Mouse (Mus musculus) common myeloid progenitor, adult 5-6 weeks (primary cell): Measurements from ENCODE around the gene Nubp2. TPM values are rescaled to one million over a fixed set of nuclear protein-coding genes. Genes with fewer than 3 reads are reported as not detected.

Experiments
- total RNA-seq: library from RNA; stranded (forward); fragments of 200-1000, 187-1606 nt; gene quantifications from 2 replicates; pipeline ENCODE4 v1.2.3, GENCODE M21; 2017

Nubp2 gene
- total RNA-seq, 1 experiment from 2014 or later = 45.6 TPM

Other genes starting within 250 kb of the Nubp2 start
- 1.3 and 1.4 TPM in 2 replicates for gene Slc9a3r2, start 236.0 kb downstream of the Nubp2 start, total RNA-seq
- gene Npw, start 227.9 kb downstream of the Nubp2 start, total RNA-seq = 0.27 and 1.4 TPM in 2 replicates
- 20.0 and 25.4 TPM in 2 replicates for gene Zfp598, start 216.7 kb downstream of the Nubp2 start, total RNA-seq
- gene Syngr3, start 196.4 kb downstream of the Nubp2 start, total RNA-seq = not detected in 2 replicates
- 30.9 and 44.6 TPM in 2 replicates for gene Gfer, start 190.2 kb downstream of the Nubp2 start, total RNA-seq
- 0.69 and 18.3 TPM in 2 replicates for gene Noxo1, start 190.1 kb downstream of the Nubp2 start, total RNA-seq
- gene Tbl3, start 178.7 kb downstream of the Nubp2 start, total RNA-seq = 43.3 and 46.1 TPM in 2 replicates
- not detected in 2 replicates for gene Rnf151, start 168.3 kb downstream of the Nubp2 start, total RNA-seq
- gene Rps2, start 168.2 kb downstream of the Nubp2 start, total RNA-seq = 1,725 and 1,907 TPM in 2 replicates
- 192 and 287 TPM in 2 replicates for gene Ndufb10, start 161.9 kb downstream of the Nubp2 start, total RNA-seq
- gene Rpl3l, start 158.5 kb downstream of the Nubp2 start, total RNA-seq = 0.50 TPM in 1 of 2 replicates, not detected in the other
- 41.2 and 41.7 TPM in 2 replicates for gene Msrb1, start 149.7 kb downstream of the Nubp2 start, total RNA-seq
- not detected in 2 replicates for gene Hs3st6, start 133.4 kb downstream of the Nubp2 start, total RNA-seq
- gene Meiob, start 82.1 kb downstream of the Nubp2 start, total RNA-seq = 0.55 TPM in 1 of 2 replicates, not detected in the other
- 21.5 and 26.7 TPM in 2 replicates for gene Hagh, start 46.2 kb downstream of the Nubp2 start, total RNA-seq
- gene Fahd1, start 36.0 kb downstream of the Nubp2 start, total RNA-seq = 24.6 and 25.9 TPM in 2 replicates
- gene Igfals, start 20.4 kb downstream of the Nubp2 start, total RNA-seq = not detected in 2 replicates
- gene Spsb3, start 294 bp upstream of the Nubp2 start, total RNA-seq = 14.8 and 21.5 TPM in 2 replicates
- gene Eme2, start 8.7 kb upstream of the Nubp2 start, total RNA-seq = 9.2 and 22.7 TPM in 2 replicates
- gene Mrps34, start 8.8 kb upstream of the Nubp2 start, total RNA-seq = 21.6 and 22.0 TPM in 2 replicates
- 35.0 and 36.0 TPM in 2 replicates for gene Nme3, start 10.2 kb upstream of the Nubp2 start, total RNA-seq
- 21.0 and 33.2 TPM in 2 replicates for gene Mapk8ip3, start 50.6 kb upstream of the Nubp2 start, total RNA-seq
- 89.7 and 100 TPM in 2 replicates for gene Jpt2, start 74.3 kb upstream of the Nubp2 start, total RNA-seq
- 10.5 and 14.8 TPM in 2 replicates for gene Cramp1l, start 129.4 kb upstream of the Nubp2 start, total RNA-seq
- 21.6 and 41.7 TPM in 2 replicates for gene Ift140, start 129.7 kb upstream of the Nubp2 start, total RNA-seq
- gene Tmem204, start 197.2 kb upstream of the Nubp2 start, total RNA-seq = not detected in 2 replicates
- gene Telo2, start 229.6 kb upstream of the Nubp2 start, total RNA-seq = 23.7 and 44.4 TPM in 2 replicates
- not detected in 2 replicates for gene Ptx4, start 234.4 kb upstream of the Nubp2 start, total RNA-seq
- 4.1 and 7.3 TPM in 2 replicates for gene Clcn7, start 247.0 kb upstream of the Nubp2 start, total RNA-seq